Mouse (Mus musculus) embryonic facial prominence, embryonic 13.5 days (tissue): ENCODE results near the gene Map4k1. TPM values are rescaled to one million over a fixed set of nuclear protein-coding genes. Genes with fewer than 3 reads are reported as not detected.
A peak's percentile ranks its signal among the peaks of the same experiment; 100 is the strongest.

Experiments
- ATAC-seq: fragments of 200-750 bp; cut with Nextera tagmentation; 2 replicates; pipeline ENCODE4 v1.8.0; 2017; ENCODE audit warnings: low read depth; ENCODE audit not compliant: insufficient number of reproducible peaks, insufficient read depth, low FRiP score, low TSS enrichment
- H3K27ac ChIP-seq: fragments of 300-500 bp; sonication (generic); 2 replicates; pipeline ENCODE4 v1.5.1; 2015; ENCODE audit warnings: moderate library complexity, mild to moderate bottlenecking, inconsistent platforms
- H3K27me3 ChIP-seq: fragments of 300-500 bp; sonication (generic); 2 replicates; pipeline ENCODE4 v1.6.1; 2015; ENCODE audit warnings: mild to moderate bottlenecking, inconsistent platforms
- H3K36me3 ChIP-seq: fragments of 300-500 bp; sonication (generic); 2 replicates; pipeline ENCODE4 v1.6.1; 2015; ENCODE audit warnings: mild to moderate bottlenecking, inconsistent platforms
- H3K4me1 ChIP-seq: fragments of 300-500 bp; sonication (generic); 2 replicates; pipeline ENCODE4 v1.6.1; 2015; ENCODE audit warnings: inconsistent platforms
- H3K4me2 ChIP-seq: fragments of 300-500 bp; sonication (generic); 2 replicates; pipeline ENCODE4 v1.6.1; 2015; ENCODE audit warnings: moderate library complexity, mild to moderate bottlenecking, inconsistent platforms
- H3K4me3 ChIP-seq: fragments of 300-500 bp; sonication (generic); 2 replicates; pipeline ENCODE4 v1.5.1; 2015; ENCODE audit warnings: mild to moderate bottlenecking, inconsistent platforms
- H3K9ac ChIP-seq: fragments of 300-500 bp; sonication (generic); 2 replicates; pipeline ENCODE4 v1.6.1; 2015; ENCODE audit warnings: mild to moderate bottlenecking, inconsistent platforms
- H3K9me3 ChIP-seq: fragments of 300-500 bp; sonication (generic); 2 replicates; pipeline ENCODE4 v1.6.1; 2016; ENCODE audit warnings: inconsistent platforms
- WGBS: fragments of 180-500 bp; shearing (Covaris S2); methylation state at CpG from one replicate; pipeline ENCODE4 v1.1.7; 2015; ENCODE audit warnings: mixed read lengths; 5-methylcytosine and 5-hydroxymethylcytosine counted together
- polyA plus RNA-seq: library from polyadenylated mRNA; unstranded; fragments of >200 nt; fragmentation: Nextera tagmentation; extraction: Ambion mirVana; gene quantifications from 2 replicates; pipeline ENCODE4 v1.2.1, GENCODE M21; 2015

Gene Map4k1
- polyA plus RNA-seq, 1 experiment from 2014 or later: 9.9 TPM

- Histone ChIP-seq H3K36me3 (no peaks in the 10 kb centered on the region), H3K27me3 (no peaks in the 10 kb centered on the region), H3K9ac (no peak overlapping the region), H3K4me2 (no peak overlapping the region), H3K9me3 (no peaks in the 10 kb centered on the region), H3K4me3 (no peak overlapping the region), H3K27ac (peak overlapping the region; percentile 48; the same call in 1 of the 2 replicates), H3K4me1 (no peaks in the 10 kb centered on the region; the same call in 1 of the 2 replicates)
- no peak for ATAC-seq
- 79% methylated on average over 10 of the region's 10 CpGs for WGBS
These were observed 49.8 kb downstream of the Map4k1 start for GRCm38 (mm10) chr7:29031641-29032040.

- Histone ChIP-seq H3K4me3 (no peak overlapping the region), H3K9me3 (no peaks in the 10 kb centered on the region), H3K9ac (no peak overlapping the region), H3K4me2 (no peak overlapping the region), H3K36me3 (no peaks in the 10 kb centered on the region), H3K4me1 (no peaks in the 10 kb centered on the region; the same call in 1 of the 2 replicates), H3K27me3 (no peaks in the 10 kb centered on the region), H3K27ac (no peak overlapping the region)
- no peak for ATAC-seq
- 80% methylated on average over 5 of the region's 5 CpGs for WGBS
These were observed 50.8 kb downstream of the Map4k1 start for GRCm38 (mm10) chr7:29032685-29033084.

GRCm38 (mm10) chr7:29037261-29037660 lies 55.4 kb downstream of the Map4k1 start:
- Histone ChIP-seq H3K9me3 (no peaks in the 10 kb centered on the region), H3K36me3 (no peaks in the 10 kb centered on the region), H3K9ac (no peak overlapping the region), H3K4me2 (no peak overlapping the region), H3K27ac (no peak overlapping the region), H3K4me1 (peaks cover 11% of the 10 kb centered on the region), H3K4me3 (no peak overlapping the region), H3K27me3 (no peaks in the 10 kb centered on the region)
- no peak for ATAC-seq
- 88% methylated on average over 6 of the region's 6 CpGs for WGBS

- Histone ChIP-seq H3K4me2 (peak overlapping the region; percentile 88), H3K36me3 (no peaks in the 10 kb centered on the region), H3K27ac (peak overlapping the region; percentile 74; the same call in 1 of the 2 replicates), H3K4me1 (peaks cover 26% of the 10 kb centered on the region), H3K9me3 (no peaks in the 10 kb centered on the region), H3K27me3 (no peaks in the 10 kb centered on the region), H3K9ac (peak overlapping the region; percentile 77), H3K4me3 (peak overlapping the region; percentile 52)
- 1% methylated on average over 11 of the region's 11 CpGs for WGBS
- ATAC-seq: peak; percentile 65
These were observed 57.7 kb downstream of the Map4k1 start for GRCm38 (mm10) chr7:29039604-29039984.

- Histone ChIP-seq H3K4me1 (peaks cover 32% of the 10 kb centered on the region), H3K4me2 (peak overlapping the region; percentile 88), H3K27me3 (no peaks in the 10 kb centered on the region), H3K36me3 (no peaks in the 10 kb centered on the region), H3K4me3 (peak overlapping the region; percentile 52), H3K9ac (peak overlapping the region; percentile 77), H3K9me3 (no peaks in the 10 kb centered on the region), H3K27ac (peak overlapping the region; percentile 74)
- WGBS: 1% methylated on average over 26 of the region's 26 CpGs
- peak; percentile 22 for ATAC-seq
These were observed 58.3 kb downstream of the Map4k1 start for GRCm38 (mm10) chr7:29039985-29040661.

- H3K36me3 ChIP-seq: no peaks in the 10 kb centered on the region
- no peaks in the 10 kb centered on the region for H3K27me3 ChIP-seq
- peaks cover 33% of the 10 kb centered on the region for H3K4me1 ChIP-seq
- no peak overlapping the region for H3K27ac ChIP-seq
- no peak overlapping the region for H3K9ac ChIP-seq
- H3K4me3 ChIP-seq: no peak overlapping the region
- H3K4me2 ChIP-seq: no peak overlapping the region
- no peaks in the 10 kb centered on the region for H3K9me3 ChIP-seq
- WGBS: 78% methylated on average over 5 of the region's 5 CpGs
- no peak for ATAC-seq
These were observed 59.3 kb downstream of the Map4k1 start for GRCm38 (mm10) chr7:29041194-29041593.

GRCm38 (mm10) chr7:29043016-29043673 lies 61.3 kb downstream of the Map4k1 start:
- no peak overlapping the region for H3K4me3 ChIP-seq
- no peak for ATAC-seq
- WGBS: 69% methylated on average over 19 of the region's 19 CpGs
- H3K4me1 ChIP-seq: peaks cover 39% of the 10 kb centered on the region
- H3K27ac ChIP-seq: peak overlapping the region; percentile 64
- peak overlapping the region; percentile 7; the same call in 1 of the 2 replicates for H3K4me2 ChIP-seq
- no peaks in the 10 kb centered on the region for H3K9me3 ChIP-seq
- no peaks in the 10 kb centered on the region for H3K27me3 ChIP-seq
- H3K9ac ChIP-seq: no peak overlapping the region
- H3K36me3 ChIP-seq: no peaks in the 10 kb centered on the region

- no peak overlapping the region for H3K4me3 ChIP-seq
- no peak overlapping the region for H3K27ac ChIP-seq
- H3K4me2 ChIP-seq: peak overlapping the region; percentile 7
- H3K36me3 ChIP-seq: no peaks in the 10 kb centered on the region
- 43% methylated on average over 11 of the region's 11 CpGs for WGBS
- H3K9me3 ChIP-seq: no peaks in the 10 kb centered on the region
- peaks cover 39% of the 10 kb centered on the region for H3K4me1 ChIP-seq
- H3K9ac ChIP-seq: no peak overlapping the region
- ATAC-seq: no peak
- no peaks in the 10 kb centered on the region for H3K27me3 ChIP-seq
These were observed 61.8 kb downstream of the Map4k1 start for GRCm38 (mm10) chr7:29043674-29044057.

GRCm38 (mm10) chr7:29044302-29044701 lies 62.5 kb downstream of the Map4k1 start:
- H3K9ac ChIP-seq: no peak overlapping the region
- H3K27ac ChIP-seq: no peak overlapping the region
- H3K27me3 ChIP-seq: no peaks in the 10 kb centered on the region
- no peaks in the 10 kb centered on the region for H3K36me3 ChIP-seq
- no peaks in the 10 kb centered on the region for H3K9me3 ChIP-seq
- peaks cover 39% of the 10 kb centered on the region for H3K4me1 ChIP-seq
- no peak for ATAC-seq
- no peak overlapping the region for H3K4me3 ChIP-seq
- H3K4me2 ChIP-seq: no peak overlapping the region
- WGBS: 55% methylated on average over 9 of the region's 9 CpGs

- H3K27me3 ChIP-seq: no peaks in the 10 kb centered on the region
- H3K4me3 ChIP-seq: no peak overlapping the region
- peak overlapping the region; percentile 18; the same call in 1 of the 2 replicates for H3K4me2 ChIP-seq
- H3K36me3 ChIP-seq: no peaks in the 10 kb centered on the region
- H3K9ac ChIP-seq: no peak overlapping the region
- WGBS: 5% methylated on average over 11 of the region's 12 CpGs
- H3K4me1 ChIP-seq: peaks cover 28% of the 10 kb centered on the region
- no peak overlapping the region for H3K27ac ChIP-seq
- no peak for ATAC-seq
- no peaks in the 10 kb centered on the region for H3K9me3 ChIP-seq
These were observed 64.7 kb downstream of the Map4k1 start for GRCm38 (mm10) chr7:29046533-29046932.

GRCm38 (mm10) chr7:29048070-29048469 lies 66.2 kb downstream of the Map4k1 start:
- H3K4me2 ChIP-seq: no peak overlapping the region
- H3K4me3 ChIP-seq: no peak overlapping the region
- H3K27me3 ChIP-seq: peaks cover 14% of the 10 kb centered on the region
- no peaks in the 10 kb centered on the region for H3K36me3 ChIP-seq
- WGBS: 81% methylated on average over 3 of the region's 3 CpGs
- ATAC-seq: no peak
- H3K9me3 ChIP-seq: no peaks in the 10 kb centered on the region
- H3K27ac ChIP-seq: no peak overlapping the region
- no peak overlapping the region for H3K9ac ChIP-seq
- H3K4me1 ChIP-seq: peaks cover 28% of the 10 kb centered on the region

GRCm38 (mm10) chr7:29048615-29049014 lies 66.8 kb downstream of the Map4k1 start:
- H3K9me3 ChIP-seq: no peaks in the 10 kb centered on the region
- ATAC-seq: no peak
- H3K4me3 ChIP-seq: no peak overlapping the region
- H3K4me1 ChIP-seq: peaks cover 25% of the 10 kb centered on the region
- H3K27me3 ChIP-seq: peaks cover 20% of the 10 kb centered on the region
- no peaks in the 10 kb centered on the region for H3K36me3 ChIP-seq
- no peak overlapping the region for H3K9ac ChIP-seq
- H3K27ac ChIP-seq: no peak overlapping the region
- WGBS: 81% methylated on average over 11 of the region's 11 CpGs
- H3K4me2 ChIP-seq: no peak overlapping the region
